Mouse (Mus musculus) lung, postnatal 0 days (tissue): Measurements from ENCODE around the gene Crtc3.

Experiments
- CTCF ChIP-seq: IDR thresholded peaks from 2 replicates; pipeline ENCODE4 v1.5.1; 2016; ENCODE audit warnings: antibody characterized with exemption, mild to moderate bottlenecking
- EP300 ChIP-seq: IDR thresholded peaks from 2 replicates; pipeline ENCODE4 v1.6.1; 2016; ENCODE audit warnings: antibody characterized with exemption, mild to moderate bottlenecking, control low read depth

GRCm38 (mm10) chr7:80607503-80607902 is 81.2 kb downstream of the Crtc3 start:
- no peak for TF ChIP-seq EP300
- TF ChIP-seq CTCF: no peak
